Mouse (Mus musculus): ENCODE measurements around the gene Ogg1. TPM values are rescaled to one million over a fixed set of nuclear protein-coding genes. Genes with fewer than 3 reads are reported as not detected.

The Ogg1 gene
- total RNA-seq, 1 experiment from 2014 or later, result 9.5 TPM

DNA sequence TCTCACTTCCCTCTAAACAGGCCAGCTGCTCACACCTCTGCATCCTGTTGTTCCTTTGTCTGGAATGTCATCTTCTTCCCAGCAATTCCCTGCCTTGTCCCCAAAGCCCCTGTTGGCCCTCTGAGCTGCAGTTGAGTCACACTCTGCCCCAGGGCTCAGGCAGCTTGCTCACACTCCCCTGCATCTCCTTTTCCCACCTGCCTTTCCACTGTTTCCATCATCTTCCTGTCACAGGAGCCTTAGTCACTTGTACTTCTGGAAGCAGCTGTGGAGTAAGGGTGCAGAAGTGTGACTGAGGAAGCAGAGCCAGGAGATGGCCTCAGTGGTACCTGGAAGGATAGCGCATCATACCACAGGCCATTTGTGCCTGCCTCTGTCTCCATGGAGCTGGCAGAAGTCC lies 35.5 kb downstream of the Ogg1 start:
- no peak for ATAC-seq (ENCODE audit: extremely low read depth, insufficient number of reproducible peaks, low FRiP score, poor library complexity, severe bottlenecking)

DNA sequence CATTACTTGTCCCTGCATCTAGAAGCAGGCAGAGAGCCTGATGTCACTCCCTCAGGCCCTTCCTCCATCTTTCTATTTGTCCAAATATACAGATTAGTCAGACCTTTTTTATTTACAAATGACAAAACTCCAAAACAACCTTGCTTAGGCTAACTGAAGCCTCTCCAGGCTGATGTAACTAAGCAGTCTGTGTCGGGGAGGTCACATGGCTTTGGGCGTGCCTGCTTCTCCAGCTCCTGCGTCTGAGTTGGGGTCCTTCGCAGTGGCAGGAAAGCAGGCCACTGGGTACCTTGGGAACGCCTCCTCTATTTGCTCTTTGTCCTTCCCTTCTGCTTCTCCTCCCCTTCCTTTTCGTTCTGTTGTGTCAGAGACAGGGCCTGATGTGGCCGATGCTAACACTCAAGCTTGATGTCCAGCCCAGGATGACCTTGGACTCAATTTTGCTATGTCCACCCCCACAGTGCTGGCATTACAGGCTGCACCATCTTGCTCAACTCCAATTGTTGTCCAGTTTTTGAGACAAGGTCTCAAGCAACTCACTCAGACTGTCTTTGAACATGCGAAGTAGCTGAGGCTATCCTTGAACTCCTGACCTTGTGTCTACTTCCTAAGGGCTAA lies 37.9 kb downstream of the Ogg1 start:
- ATAC-seq (ENCODE audit: extremely low read depth, insufficient number of reproducible peaks, low FRiP score, poor library complexity, severe bottlenecking), result no peak

DNA sequence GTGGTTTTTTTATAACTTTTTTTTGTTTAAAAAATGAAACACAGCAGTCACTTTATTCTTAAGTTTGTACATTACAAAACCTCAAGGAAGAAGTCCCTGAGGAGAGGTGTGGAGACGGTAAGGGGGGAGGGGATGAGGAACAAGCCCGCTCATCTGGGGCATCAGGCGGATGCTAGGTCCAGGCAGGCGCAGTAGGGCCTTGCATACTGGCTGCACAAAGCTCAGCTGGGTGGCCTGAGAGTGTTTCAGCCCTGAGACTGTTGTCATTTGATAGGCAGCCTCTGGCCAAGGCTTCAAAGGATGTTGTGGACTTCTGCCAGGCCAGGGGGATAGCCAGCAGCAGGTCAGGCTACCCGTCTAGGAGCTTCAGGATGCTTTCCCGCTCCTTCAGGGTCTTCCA lies 39.9 kb downstream of the Ogg1 start:
- ATAC-seq (ENCODE audit: extremely low read depth, insufficient number of reproducible peaks, low FRiP score, poor library complexity, severe bottlenecking), result no peak

DNA sequence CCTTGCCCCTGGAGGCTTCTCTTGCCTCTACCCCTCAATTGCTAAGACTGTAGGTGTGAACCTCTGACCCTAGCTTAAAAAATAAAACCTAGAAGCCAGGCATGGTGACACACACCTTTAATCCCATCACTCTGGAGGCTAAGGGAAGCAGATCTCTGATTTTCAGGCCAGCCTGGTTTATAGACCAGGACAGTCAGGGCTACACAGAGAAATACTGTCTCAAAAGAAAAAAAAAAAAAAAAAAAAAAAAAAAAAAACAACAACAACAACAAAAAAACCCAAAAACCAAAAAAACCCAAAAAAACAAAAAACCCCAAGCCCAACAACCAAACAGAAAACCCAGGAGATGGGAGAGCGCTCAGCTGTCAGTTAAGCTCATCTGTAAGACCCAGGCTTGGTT lies 40.8 kb downstream of the Ogg1 start:
- no peak for ATAC-seq (ENCODE audit: extremely low read depth, insufficient number of reproducible peaks, low FRiP score, poor library complexity, severe bottlenecking)

DNA sequence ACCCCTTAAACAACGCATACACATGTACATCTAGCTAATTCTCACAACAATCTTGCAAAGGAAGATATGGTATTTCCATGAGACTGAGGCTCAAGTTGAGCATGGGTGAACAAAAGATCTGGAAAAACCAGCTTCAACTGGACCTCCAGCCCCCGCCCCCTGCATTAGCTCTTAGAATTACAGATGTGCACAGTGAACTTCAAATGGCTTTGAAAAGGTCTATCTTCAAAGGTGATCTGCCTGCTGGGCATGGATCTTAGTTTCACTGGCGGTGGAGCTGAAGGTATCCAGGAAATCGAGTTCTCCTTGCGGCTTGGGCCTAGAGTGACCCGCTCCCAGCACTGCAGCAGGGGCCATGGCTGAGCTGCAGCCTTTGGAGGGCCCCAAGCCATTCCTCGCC lies 41.4 kb downstream of the Ogg1 start:
- ATAC-seq (ENCODE audit: extremely low read depth, insufficient number of reproducible peaks, low FRiP score, poor library complexity, severe bottlenecking), result no peak

DNA sequence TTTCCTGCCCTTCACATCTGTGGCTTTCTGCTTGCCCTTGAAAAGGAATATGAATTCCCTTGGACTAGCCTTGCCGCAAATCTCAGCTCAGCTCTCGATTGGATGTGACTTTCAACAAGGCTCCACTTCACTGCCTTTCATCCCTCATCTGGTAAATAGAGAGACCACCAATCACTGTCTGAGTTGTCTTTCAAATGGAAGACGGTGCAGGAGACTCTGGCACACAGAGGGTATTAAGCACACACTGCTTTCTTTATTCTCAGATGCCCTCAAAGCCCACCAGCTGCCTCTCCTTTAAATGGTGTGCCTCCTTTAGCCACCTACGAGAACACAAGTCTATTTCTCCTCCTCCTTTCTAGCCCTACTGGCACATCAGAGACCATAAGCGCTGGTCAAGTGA lies 41.8 kb downstream of the Ogg1 start:
- ATAC-seq (ENCODE audit: extremely low read depth, insufficient number of reproducible peaks, low FRiP score, poor library complexity, severe bottlenecking), result no peak

DNA sequence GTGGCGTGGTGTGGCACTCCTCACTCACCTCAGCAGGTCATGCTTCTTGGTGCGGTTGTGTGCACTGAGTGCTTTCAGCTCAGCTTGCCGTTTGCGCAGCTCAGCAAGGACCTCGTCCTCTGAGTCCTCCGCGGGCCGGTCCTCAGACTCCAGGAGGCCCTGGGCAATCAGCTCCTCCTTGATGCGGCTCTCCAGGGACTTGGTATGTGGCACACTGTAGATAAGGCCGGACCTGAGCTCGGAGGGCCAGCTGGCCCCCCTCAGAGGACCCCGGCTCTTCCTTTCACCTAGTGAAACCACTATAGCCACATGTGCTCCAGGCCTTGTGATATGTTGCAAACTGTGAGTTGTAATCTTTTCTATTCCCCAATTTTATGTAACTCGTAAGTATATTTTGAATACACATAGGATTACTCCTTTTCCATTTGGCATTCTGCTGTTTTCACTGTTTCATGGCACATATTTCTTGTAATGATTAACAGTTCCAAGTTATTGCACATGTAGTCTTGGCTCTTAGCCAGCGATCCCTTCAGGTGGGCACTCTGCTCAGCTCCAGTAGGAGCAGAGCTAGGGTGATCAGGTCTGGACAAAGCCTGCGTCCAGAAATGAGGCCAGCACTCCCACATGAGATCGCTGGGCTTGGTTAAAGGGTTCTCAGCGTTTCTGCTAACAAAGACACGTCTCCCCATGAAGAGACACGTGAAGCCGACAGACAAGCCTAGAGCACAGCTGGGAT lies 43.6 kb downstream of the Ogg1 start:
- ATAC-seq (ENCODE audit: extremely low read depth, insufficient number of reproducible peaks, low FRiP score, poor library complexity, severe bottlenecking), result no peak

DNA sequence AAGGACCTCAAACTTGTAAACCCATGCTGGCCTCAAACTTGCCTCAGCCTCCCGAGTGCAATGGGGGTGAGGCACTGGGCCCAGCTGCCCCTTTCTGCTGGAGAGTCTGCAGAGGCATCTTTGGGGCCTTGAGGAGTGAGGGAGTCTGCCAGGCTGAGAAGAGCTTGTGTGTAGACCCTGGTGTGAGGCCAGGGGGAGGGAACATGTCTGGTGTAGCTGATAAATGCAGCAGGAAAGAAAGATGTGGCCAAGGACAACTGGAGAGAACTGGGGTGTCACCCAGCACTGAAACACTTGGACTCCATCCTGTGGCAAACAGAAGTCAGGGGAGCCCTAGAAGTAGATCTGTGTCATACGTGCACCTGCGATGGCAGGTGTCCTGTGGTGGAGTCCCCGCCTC lies 46.7 kb downstream of the Ogg1 start:
- no peak for ATAC-seq (ENCODE audit: extremely low read depth, insufficient number of reproducible peaks, low FRiP score, poor library complexity, severe bottlenecking)

DNA sequence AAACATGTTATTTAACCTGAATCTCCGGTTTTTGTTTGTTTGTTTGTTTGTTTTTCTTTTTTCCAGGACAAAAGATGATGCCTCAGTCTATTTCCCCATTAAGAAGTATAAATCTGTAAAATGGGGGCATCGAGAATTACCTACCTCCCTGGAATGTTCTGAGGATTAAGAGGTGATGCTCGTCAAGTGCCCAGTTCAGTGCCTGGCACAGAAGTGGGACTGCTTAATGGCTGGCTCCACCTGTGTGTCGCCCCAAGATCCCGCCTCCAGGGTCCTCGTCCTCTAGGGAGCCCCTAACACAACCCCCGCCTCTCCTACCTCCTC lies 50.4 kb downstream of the Ogg1 start:
- ATAC-seq (ENCODE audit: extremely low read depth, insufficient number of reproducible peaks, low FRiP score, poor library complexity, severe bottlenecking), result no peak

DNA sequence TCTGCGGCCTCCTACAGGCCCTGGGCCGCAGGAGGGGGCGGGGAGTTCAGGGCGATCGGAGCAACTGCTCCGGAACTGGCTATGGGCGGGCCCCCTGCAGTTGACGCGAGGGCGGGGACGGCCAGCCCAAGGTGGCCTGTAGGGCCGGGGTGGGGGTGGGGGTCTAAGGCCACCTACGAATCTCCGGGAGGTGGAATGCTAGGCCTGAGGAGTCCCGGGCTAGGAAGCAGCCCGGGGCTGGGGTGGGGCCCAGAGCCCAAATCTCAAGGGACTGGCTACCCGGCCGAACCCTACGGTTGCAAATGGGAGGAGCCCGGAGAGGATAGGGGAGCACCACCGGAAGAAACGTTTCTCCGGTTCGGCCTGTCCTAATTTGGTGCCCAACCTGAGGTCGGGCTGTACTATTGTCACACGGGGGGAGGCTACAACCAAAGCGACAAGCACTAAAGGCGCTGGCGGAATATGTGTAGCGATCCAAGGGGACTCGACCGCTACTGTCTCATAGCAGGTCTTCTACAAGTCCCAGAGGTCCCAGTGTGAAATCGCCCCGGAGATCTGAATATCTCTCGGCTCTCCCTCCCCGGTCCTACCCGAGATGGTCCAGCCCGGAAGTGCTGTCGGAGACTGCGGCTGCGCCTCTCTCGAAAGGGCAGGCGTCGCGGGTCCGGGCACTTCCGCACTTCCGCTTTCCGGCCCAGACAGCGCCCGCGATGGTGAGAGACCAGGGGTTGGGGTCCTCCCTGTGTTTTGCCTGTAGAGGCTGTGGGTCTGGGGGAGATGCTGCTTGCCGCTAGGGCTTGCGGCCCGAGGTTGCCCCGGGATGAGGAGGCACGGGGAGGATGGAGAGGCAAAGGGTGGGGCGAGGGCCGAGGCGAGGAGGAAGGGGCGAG lies 51.0 kb downstream of the Ogg1 start, which contains the start of the genes Tada3 and Arpc4:
Gene Tada3, minus strand, starts transcription at position 388 of the 890 bp plus-strand sequence.
Gene Arpc4, plus strand, starts transcription at position 620 of the 890 bp plus-strand sequence.
- peak; percentile 78 for ATAC-seq (ENCODE audit: extremely low read depth, insufficient number of reproducible peaks, low FRiP score, poor library complexity, severe bottlenecking)

DNA sequence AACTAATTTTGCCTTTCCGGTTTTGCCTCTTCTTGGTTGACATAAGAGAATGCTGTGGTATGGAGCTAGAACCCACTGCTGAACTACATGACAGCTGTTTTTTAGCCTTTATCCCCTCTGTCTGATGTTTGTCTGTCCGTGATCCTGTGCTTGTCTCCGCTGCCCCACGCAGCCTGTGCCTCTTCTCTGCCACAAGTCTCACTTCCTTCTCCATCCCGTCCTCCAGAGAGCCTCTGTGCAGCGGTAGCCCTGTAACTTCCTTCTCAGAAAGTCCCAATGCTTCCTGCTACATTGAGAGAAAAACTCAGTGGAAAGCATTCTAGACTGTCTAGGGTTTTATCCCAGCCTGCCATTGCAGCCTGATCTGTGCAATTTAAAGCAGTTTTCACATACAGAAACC lies 52.5 kb downstream of the Ogg1 start:
- no peak for ATAC-seq (ENCODE audit: extremely low read depth, insufficient number of reproducible peaks, low FRiP score, poor library complexity, severe bottlenecking)

DNA sequence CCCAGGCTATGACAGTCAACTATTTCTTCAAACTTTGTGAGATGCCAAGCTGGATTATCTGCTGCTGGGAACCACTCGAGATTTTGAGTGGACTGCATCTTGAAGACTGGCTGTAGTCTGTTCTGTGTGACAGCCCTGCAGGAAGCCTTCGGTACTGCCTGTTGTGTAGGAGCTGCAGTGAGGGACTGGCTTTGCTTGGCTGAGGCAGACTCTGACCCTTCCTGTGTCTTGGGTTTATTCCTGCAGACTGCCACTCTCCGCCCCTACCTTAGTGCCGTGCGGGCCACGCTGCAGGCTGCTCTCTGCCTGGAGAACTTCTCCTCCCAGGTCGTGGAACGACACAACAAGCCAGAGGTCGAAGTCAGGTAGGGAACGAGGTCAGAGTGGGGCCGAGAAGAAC lies 53.7 kb downstream of the Ogg1 start:
- no peak for ATAC-seq (ENCODE audit: extremely low read depth, insufficient number of reproducible peaks, low FRiP score, poor library complexity, severe bottlenecking)

DNA sequence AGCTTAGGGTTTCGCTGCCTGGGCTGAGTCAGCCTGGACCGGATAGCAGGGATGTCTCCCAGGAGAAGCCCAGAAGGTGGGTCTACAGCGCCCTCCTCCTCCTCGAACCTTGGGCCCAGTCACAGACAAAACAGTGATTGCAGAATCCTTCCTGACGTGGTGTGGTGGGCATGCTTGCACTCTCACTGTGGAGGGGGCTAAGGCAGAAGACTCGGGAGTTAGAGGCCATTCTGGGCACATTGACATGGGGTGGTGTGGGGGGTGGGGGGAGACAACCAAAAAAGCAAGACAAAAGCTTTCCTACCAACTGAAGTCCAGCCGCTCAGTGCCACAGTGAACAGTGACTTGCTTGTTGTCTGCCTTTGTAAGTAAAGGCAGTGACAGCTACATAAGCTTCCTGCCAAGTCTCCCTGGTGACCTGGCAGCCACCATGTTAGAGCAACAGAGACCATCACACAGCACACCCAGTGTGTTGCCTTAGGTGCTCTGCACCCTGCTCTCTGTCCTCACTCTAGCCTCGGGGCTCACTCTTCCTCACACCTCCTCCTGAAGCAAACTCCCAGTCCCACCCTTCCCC lies 57.7 kb downstream of the Ogg1 start:
- no peak for ATAC-seq (ENCODE audit: extremely low read depth, insufficient number of reproducible peaks, low FRiP score, poor library complexity, severe bottlenecking)

Other genes with a start within 250 kb of the Ogg1 start
- 106 and 118 TPM in 2 replicates for gene Setd5, start 249.6 kb upstream of the Ogg1 start, total RNA-seq (2017)
- 0.37 TPM in 1 of 2 replicates, not detected in the other for gene Lhfpl4, start 131.6 kb upstream of the Ogg1 start, total RNA-seq (2017)
- gene Mtmr14, start 89.1 kb upstream of the Ogg1 start, total RNA-seq (2017), result 53.1 and 63.1 TPM in 2 replicates
- 1.2 and 1.6 TPM in 2 replicates for gene Cpne9, start 44.7 kb upstream of the Ogg1 start, total RNA-seq (2017)
- gene Brpf1, start 19.8 kb upstream of the Ogg1 start, total RNA-seq (2017), result 62.6 and 63.0 TPM in 2 replicates
- 24.4 and 25.4 TPM in 2 replicates for gene Camk1, start 17.0 kb downstream of the Ogg1 start, total RNA-seq (2017)
- gene Tada3, start 50.9 kb downstream of the Ogg1 start, total RNA-seq (2017), result 27.2 and 31.6 TPM in 2 replicates
- 169 and 173 TPM in 2 replicates for gene Arpc4, start 51.1 kb downstream of the Ogg1 start, total RNA-seq (2017)
- gene Ttll3, start 62.3 kb downstream of the Ogg1 start, total RNA-seq (2017), result 29.3 and 38.9 TPM in 2 replicates
- 5.1 and 7.6 TPM in 2 replicates for gene Rpusd3, start 92.4 kb downstream of the Ogg1 start, total RNA-seq (2017)
- gene Cidec, start 108.8 kb downstream of the Ogg1 start, total RNA-seq (2017), result not detected in 2 replicates
- gene Jagn1, start 115.6 kb downstream of the Ogg1 start, total RNA-seq (2017), result 6.2 and 7.7 TPM in 2 replicates
- 0.12 and 0.25 TPM in 2 replicates for gene Il17re, start 131.5 kb downstream of the Ogg1 start, total RNA-seq (2017)
- not detected in 2 replicates for gene Il17rc, start 144.5 kb downstream of the Ogg1 start, total RNA-seq (2017)
- gene Creld1, start 156.3 kb downstream of the Ogg1 start, total RNA-seq (2017), result 8.5 and 9.8 TPM in 2 replicates
- 0.12 TPM in 1 of 2 replicates, not detected in the other for gene Prrt3, start 175.0 kb downstream of the Ogg1 start, total RNA-seq (2017)
- gene Emc3, start 204.7 kb downstream of the Ogg1 start, total RNA-seq (2017), result 27.6 and 38.4 TPM in 2 replicates
- gene Fancd2, start 204.7 kb downstream of the Ogg1 start, total RNA-seq (2017), result 0.86 and 1.4 TPM in 2 replicates